Mouse (Mus musculus) gastrocnemius, adult 2 months (tissue): ENCODE data around the gene Thumpd3. TPM values are rescaled to one million over a fixed set of nuclear protein-coding genes. Genes with fewer than 3 reads are reported as not detected.

Source experiments
- DNase-seq: peaks from one replicate; pipeline ENCODE4 v3.0.0; 2022
- H3K27ac ChIP-seq: fragments of 200-600 bp; 2 replicates; pipeline ENCODE4 v1.8.1; 2022; ENCODE audit warnings: mild to moderate bottlenecking
- H3K4me3 ChIP-seq: fragments of 200-600 bp; 2 replicates; pipeline ENCODE4 v1.8.1; 2022; ENCODE audit warnings: mild to moderate bottlenecking, moderate library complexity
- CTCF ChIP-seq: fragments of 200-600 bp; IDR thresholded peaks from 2 replicates; pipeline ENCODE4 v1.8.1; 2022; ENCODE audit warnings: antibody characterized with exemption, mild to moderate bottlenecking, moderate library complexity
- intact Hi-C: fragments of 180-260 bp; cut with DNase I; formaldehyde crosslinking; loops from one replicate; pipeline ENCODE4 v1.15.1; 2025
- total RNA-seq, 2 experiments: library from RNA; stranded (reverse); gene quantifications; 2 replicates each; pipeline ENCODE4 v1.2.3; 2021

Thumpd3 gene
- total RNA-seq, 2 experiments from 2014 or later = 13.7 to 14.5 TPM

GRCm38 (mm10) chr6:113075261-113075660 lies 29.2 kb downstream of the Thumpd3 start:
- intact Hi-C loops = loop anchor here (5.0 kb wide), 1 partner anchor 252 kb away; the partner anchor contains the start of gene Ogg1

GRCm38 (mm10) chr6:113076012-113076685 lies 30.1 kb downstream of the Thumpd3 start:
- intact Hi-C loops = loop anchor here (2.0 to 5.0 kb wide), 2 partner anchors 29 to 251 kb away; partner anchors contain the start of genes Ogg1 and Thumpd3
- H3K4me3 ChIP-seq = peak overlapping the region; percentile 92
- peak overlapping the region; percentile 100 for H3K27ac ChIP-seq
- peak; percentile 75 for TF ChIP-seq CTCF
- peak; percentile 98 for DNase-seq

More at GRCm38 (mm10) chr6:113075261-113075660, 29.2 kb downstream of the Thumpd3 start:
- Histone ChIP-seq H3K27ac (peak overlapping the region; percentile 100), H3K4me3 (peak overlapping the region; percentile 92)
- no peak for TF ChIP-seq CTCF
- DNase-seq = no peak

GRCm38 (mm10) chr6:113076686-113077516 lies 30.9 kb downstream of the Thumpd3 start, which contains the start of gene Setd5:
Setd5 (plus strand) TSS chr6:113077365.
- peak; percentile 99 for DNase-seq
- TF ChIP-seq CTCF = no peak
- Histone ChIP-seq H3K27ac (peak within 1 kb of the TSS; percentile 100), H3K4me3 (peak within 1 kb of the TSS; percentile 92)
- intact Hi-C loops = loop anchor here (2.0 to 5.0 kb wide), 2 partner anchors 30 to 250 kb away; partner anchors contain the start of genes Ogg1 and Thumpd3

GRCm38 (mm10) chr6:113077569-113078030 lies 31.6 kb downstream of the Thumpd3 start:
- TF ChIP-seq CTCF = no peak
- peak overlapping the region; percentile 92 for H3K4me3 ChIP-seq
- DNase-seq = no peak
- peak overlapping the region; percentile 100 for H3K27ac ChIP-seq
- intact Hi-C loops = loop anchor here (2.0 to 5.0 kb wide), 3 partner anchors 21 to 250 kb away; partner anchors contain the start of genes Ogg1 and Thumpd3

- peak; percentile 33 for DNase-seq
- intact Hi-C loops = loop anchor here (2.0 to 5.0 kb wide), 2 partner anchors 21 to 249 kb away; partner anchors contain the start of gene Ogg1
- Histone ChIP-seq H3K4me3 (peak overlapping the region; percentile 92), H3K27ac (peak overlapping the region; percentile 100)
- TF ChIP-seq CTCF = 0 out of 2 replicates have a peak, but pooled peaks have one; percentile 7
These were observed 32.2 kb downstream of the Thumpd3 start for GRCm38 (mm10) chr6:113078031-113078721.

- peak overlapping the region; percentile 100 for H3K27ac ChIP-seq
- no peak for TF ChIP-seq CTCF
- DNase-seq = peak; percentile 75
- peak overlapping the region; percentile 92 for H3K4me3 ChIP-seq
- intact Hi-C loops = loop anchor here (2.0 to 5.0 kb wide), 2 partner anchors 19 to 248 kb away; partner anchors contain the start of gene Ogg1
These were observed 33.5 kb downstream of the Thumpd3 start for GRCm38 (mm10) chr6:113079492-113079891.

- H3K27ac ChIP-seq = peak overlapping the region; percentile 21; the same call in 1 of the 2 replicates
- no peak for TF ChIP-seq CTCF
- intact Hi-C loops = no loop called here
- H3K4me3 ChIP-seq = no peak overlapping the region
- no peak for DNase-seq
These were observed 36.2 kb downstream of the Thumpd3 start for GRCm38 (mm10) chr6:113082229-113082628.

GRCm38 (mm10) chr6:113084590-113084989 lies 38.6 kb downstream of the Thumpd3 start:
- no peak overlapping the region for H3K4me3 ChIP-seq
- intact Hi-C loops = no loop called here
- TF ChIP-seq CTCF = no peak
- H3K27ac ChIP-seq = peak overlapping the region; percentile 63
- DNase-seq = no peak

- intact Hi-C loops = no loop called here
- DNase-seq = no peak
- no peak overlapping the region for H3K4me3 ChIP-seq
- TF ChIP-seq CTCF = no peak
- H3K27ac ChIP-seq = no peak overlapping the region; the same call in 1 of the 2 replicates
These were observed 47.2 kb downstream of the Thumpd3 start for GRCm38 (mm10) chr6:113093206-113093605.

- intact Hi-C loops = no loop called here
- no peak for DNase-seq
- H3K4me3 ChIP-seq = no peak overlapping the region
- no peak overlapping the region for H3K27ac ChIP-seq
- TF ChIP-seq CTCF = no peak
These were observed 49.5 kb downstream of the Thumpd3 start for GRCm38 (mm10) chr6:113095547-113095946.

GRCm38 (mm10) chr6:113097662-113098061 lies 51.6 kb downstream of the Thumpd3 start:
- intact Hi-C loops = loop anchor here (2.0 kb wide), 1 partner anchor 19 kb away; no protein-coding TSS in a partner anchor
- TF ChIP-seq CTCF = no peak
- DNase-seq = peak; percentile 24
- H3K4me3 ChIP-seq = no peak overlapping the region
- H3K27ac ChIP-seq = no peak overlapping the region
